Mouse (Mus musculus): Measurements from ENCODE around the gene Palm3.

Gene Palm3

DNA sequence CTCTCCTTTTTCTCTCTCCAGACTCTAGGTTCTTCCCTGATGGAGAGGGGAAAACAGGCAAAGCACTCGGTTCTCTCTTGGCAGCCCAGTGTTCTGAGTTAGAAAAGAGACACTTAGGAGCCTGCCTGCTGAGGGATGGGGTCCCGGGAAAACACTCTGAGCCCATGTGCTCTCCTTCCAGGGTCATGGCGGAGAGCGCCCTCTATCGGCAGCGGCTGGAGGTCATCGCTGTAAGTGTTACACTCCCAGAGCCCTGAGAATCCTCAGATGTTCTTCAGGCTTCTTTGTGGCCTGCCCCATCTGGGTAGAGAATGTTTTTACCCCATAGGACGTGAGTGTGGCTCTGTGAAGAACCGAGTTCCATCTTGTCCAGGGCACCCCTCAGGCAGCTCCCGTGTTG, 2.9 kb downstream of the Palm3 start:
- no peak for DNase-seq (ENCODE audit: low spot score)

DNA sequence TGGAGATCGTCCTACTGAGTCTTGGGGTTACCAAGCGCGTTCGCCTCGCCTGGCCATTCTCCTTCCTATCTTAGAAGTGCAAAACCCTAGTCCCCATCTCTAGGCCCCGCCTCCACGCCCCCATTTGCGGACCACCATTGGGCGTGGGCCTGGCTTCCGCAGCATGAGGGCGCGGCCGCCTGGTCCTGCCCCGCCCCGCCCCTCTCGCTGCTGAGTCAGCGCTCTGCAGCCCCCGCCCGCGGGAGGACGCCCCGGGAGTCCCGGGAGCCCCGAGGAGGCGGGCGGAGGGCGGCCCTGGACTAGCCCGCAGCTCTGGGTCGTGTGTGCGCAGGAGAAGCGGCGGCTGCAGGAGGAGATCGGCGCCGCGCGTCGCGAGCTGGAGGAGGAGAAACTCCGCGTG, 4.6 kb downstream of the Palm3 start:
- DNase-seq (ENCODE audit: low spot score) = peak; percentile 54

DNA sequence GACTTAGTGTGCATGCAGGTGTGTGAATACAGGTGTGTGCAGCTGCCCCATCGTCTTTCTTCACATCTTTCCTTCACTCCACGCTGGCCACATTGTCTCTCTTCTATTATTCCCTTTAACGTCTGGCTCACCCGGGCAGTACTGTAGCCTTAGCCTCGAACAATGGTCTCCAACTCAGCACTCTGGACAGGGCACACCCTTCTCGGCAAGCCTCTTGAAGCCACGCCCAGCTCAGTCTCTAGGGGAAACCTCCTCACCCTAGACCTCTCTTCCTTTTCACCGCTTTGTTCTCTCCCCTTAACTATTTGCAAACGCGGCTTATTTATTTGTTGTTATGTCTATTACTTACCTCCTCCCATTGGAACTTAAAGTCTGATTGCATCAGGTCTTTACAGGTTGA, 6.2 kb downstream of the Palm3 start:
- no peak for DNase-seq (ENCODE audit: low spot score)

DNA sequence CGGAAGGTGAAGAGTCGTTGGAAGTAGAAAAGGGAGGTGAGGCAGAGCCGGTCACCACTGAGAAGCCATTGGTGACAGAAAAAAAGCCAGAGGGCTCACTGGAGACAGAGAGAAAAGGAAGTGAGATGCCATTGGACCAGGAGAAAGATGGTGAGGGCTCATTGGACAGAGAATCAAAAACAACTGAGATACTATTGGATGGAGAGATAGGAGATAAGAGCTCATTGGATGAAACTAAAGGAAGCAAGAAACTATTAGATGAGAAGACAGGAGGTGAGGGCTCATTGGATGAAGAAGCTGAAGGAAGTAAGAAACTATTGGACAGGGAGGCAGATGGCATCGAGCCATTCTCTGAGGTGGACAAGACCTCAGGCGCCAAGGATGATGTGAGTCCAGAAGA, 8.0 kb downstream of the Palm3 start:
- no peak for DNase-seq (ENCODE audit: low spot score)

DNA sequence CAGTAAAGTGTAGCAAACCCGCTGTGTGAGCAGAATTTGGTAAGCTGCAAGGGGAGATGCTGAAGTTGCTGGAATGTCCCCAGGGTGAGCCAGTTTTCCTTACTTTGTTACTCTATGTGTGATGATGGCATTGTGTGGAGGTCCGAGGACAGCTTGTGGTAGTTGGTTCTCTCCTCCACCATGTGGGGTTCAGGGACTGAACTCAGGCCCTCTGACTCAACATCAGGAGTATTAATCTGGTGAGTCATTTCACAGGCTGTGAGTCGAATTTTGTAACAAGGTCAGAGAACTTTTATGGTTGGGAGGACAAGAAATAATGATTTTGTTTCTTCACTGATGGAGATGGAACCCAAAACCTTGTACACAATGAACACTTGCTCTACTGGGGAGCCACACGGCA, 11.5 kb downstream of the Palm3 start:
- no peak for DNase-seq (ENCODE audit: low spot score)

DNA sequence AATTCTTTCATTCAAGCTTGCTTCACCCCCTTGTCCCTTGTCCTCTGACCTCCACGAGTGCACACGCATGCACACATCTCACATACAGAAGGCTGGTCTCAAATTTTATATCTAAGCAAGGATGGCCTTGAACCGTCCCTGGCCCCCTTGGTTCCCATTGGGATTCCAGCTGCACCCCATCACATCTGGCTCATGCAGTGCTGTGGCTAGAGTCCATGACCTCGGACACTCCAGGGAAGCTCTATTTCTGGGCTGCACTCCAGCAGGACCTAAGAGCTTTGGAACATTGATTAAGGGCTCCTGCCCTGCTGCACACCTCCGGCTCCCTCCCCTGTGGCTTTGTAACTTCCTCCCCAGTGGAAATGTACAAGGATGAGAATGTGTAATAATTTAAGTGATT, 16.7 kb downstream of the Palm3 start:
- peak; percentile 54 for DNase-seq (ENCODE audit: low spot score)

DNA sequence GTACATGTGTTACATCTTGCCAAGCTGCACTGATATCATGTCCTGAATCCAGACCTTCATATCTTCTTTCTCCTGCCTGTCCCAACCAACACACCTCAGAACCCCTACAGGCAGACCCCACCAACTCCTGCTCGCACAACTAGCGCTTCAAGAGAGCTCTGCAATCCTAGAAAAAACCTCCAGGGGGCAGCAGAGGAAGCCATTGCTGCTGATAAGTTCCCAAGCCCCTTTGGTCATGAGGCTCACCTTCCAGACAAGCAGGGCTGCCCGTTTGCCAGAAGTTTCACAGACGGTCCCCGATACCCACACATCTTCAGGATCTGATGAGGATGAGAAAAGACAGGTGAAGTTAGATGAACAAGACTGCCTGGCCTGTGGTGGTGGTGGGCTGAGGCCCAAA, 17.8 kb downstream of the Palm3 start:
- DNase-seq (ENCODE audit: low spot score) = no peak

DNA sequence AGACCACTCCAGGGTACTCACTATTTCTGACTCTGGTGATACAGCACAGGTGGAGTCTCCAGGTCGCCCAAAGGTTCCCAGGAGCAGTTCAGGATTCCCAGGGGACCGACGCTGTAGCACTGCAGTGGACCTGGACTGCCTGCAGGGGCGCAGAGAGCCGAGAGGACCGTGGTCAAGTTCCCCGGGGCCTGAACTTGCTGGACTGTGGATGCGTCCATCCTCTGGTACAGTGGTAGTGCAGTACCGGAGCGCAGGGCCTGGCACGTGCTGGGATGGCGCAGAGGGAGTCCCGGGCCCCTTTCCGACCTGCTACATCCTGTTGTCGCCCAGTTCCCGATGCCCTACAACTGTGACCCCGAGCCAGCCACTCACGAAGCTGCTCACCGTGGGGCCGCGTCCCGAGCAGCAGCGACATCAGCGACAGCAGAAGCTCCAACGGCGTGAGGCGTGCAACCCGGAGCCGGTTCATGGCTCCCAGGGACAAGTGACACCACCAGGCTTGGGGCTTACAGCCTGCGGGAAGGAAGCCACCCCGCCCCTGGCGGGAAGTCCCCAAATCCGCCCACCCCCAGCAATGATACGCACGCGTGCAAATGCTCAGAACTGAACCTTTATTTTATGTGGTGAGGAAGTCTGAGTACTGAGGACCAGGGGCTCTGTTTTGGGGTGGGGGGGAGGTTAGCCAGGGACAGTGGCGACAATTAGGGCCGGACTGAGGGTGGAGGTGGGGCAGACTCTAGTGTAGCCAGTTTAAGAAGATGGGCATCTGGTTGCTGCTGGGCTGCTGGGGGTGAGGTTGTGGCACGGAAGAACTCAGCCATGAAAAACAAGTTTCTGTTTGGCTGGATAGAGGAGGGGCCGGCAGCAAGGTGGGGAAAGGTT, 21.0 kb downstream of the Palm3 start, which contains the start of gene Il27ra:
Il27ra (minus strand) TSS at position 524 of the 882 bp plus-strand sequence.
- no peak for DNase-seq (ENCODE audit: low spot score)

DNA sequence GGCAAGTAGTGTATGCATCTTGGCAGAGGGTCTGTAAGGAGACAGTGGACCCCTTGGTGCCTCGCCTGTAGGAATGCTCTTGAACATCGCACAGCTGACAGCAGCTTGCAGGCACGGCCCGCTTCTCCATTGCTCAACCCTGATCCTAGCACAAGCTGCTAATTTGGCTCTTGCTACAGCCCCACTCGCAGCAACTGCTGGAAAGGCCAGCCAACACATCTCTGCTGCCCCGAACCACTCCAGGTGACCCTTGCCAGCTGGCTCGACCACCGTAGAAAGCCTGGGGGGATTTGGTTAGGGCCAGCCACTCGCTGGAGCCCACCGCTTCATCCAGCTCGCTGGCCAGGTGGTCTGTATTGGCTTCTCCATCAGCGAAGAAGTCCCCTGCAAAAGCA, 21.7 kb downstream of the Palm3 start:
- DNase-seq (ENCODE audit: low spot score) = no peak

DNA sequence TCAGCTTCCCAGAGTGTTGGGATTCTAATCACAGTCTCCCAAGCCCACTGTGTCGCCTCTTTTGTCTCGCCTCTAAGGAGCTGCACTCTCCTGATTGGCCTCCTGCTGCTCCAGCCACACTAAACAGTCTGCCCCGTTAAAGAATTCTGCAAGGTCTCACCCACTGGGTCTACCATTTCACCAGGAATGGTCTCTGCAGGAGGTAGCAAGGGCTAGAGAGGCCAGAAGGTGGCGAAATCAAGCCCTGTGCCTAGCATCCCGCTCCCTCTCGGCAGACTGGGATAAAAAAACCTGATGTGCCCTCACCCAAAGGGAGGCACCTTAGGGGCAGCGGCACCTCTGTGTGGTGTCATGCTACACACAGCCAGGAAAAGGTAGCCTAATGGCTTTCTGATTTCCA, 22.8 kb downstream of the Palm3 start:
- DNase-seq (ENCODE audit: low spot score) = no peak

DNA sequence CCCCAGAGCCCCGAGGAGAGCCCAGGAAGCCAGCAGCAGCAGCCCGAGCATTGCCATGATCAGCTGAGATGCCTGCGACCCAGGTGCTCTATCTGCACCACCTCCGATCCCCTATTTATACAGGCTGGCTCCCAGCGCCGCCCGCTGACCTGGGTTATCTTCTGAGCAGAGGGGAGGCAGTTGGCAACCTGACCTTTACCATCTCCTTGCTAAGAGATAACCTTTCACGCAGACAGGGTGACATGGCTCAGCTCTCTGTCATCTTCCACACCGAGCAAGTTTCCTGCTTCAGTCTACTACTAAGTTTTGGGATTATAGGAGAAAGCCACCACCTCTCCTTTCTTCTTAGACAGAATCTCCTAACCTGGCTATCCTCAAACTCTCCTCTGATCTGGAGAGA, 23.6 kb downstream of the Palm3 start, which contains the start of gene Rln3:
Rln3 (minus strand) TSS at position 101 of the 400 bp plus-strand sequence.
- no peak for DNase-seq (ENCODE audit: low spot score)

DNA sequence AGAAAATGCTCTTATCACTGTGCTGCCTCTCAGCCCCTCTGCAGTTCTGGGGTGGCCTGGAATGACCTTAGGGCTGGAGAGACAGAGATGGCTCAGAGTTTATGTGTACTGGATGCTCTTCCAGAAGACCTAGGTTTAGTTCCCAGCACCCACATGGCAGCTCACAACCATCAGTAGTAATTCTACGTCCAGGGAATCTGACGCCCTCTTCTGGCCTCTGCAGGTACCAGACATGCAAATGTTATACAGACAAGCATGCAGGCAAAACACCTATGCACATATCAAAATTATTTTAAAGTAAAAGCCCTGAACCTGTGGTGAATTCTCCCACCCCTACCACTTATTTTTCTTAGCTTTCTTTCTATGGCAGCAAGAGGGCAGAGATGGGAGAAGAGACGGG, 25.2 kb downstream of the Palm3 start:
- DNase-seq (ENCODE audit: low spot score) = no peak

DNA sequence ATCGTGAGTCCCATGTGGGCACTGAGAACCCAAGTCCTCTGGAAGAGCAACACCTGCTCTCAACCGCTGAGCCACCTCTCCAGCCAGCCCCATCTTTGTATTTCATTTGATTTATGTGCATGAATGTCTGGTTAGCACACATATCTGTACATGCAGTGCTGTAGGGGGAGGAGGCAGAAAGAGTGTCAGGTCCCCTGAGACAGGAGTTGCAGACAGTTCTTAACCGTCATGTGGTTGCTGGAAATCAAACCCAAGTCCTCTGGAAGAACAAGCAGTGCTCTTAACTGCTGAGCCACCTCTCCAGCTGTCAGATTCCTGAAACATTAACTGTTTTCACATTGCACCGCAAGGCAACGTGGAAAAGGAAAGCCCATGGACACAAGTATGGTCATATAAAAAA, 26.9 kb downstream of the Palm3 start:
- DNase-seq (ENCODE audit: low spot score) = no peak

DNA sequence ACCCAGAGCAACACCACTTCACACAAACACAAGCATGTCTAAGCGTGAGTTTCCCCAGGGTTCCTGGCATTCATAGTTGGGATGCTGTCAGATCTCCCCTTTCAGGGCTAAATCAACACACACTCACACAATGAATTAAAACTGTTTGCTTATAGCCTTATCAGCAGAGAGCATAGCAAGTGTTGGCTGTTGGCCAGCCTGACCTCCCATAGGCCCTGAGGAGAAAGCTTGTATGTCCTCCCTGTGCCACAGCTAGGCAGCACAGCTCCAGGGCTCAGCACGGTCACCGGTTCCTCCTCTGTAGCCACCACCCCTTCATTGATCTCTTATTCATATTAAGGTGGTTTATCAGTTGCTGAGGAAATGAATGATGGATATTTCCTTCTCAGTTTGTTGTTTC, 31.5 kb downstream of the Palm3 start:
- no peak for DNase-seq (ENCODE audit: low spot score)

DNA sequence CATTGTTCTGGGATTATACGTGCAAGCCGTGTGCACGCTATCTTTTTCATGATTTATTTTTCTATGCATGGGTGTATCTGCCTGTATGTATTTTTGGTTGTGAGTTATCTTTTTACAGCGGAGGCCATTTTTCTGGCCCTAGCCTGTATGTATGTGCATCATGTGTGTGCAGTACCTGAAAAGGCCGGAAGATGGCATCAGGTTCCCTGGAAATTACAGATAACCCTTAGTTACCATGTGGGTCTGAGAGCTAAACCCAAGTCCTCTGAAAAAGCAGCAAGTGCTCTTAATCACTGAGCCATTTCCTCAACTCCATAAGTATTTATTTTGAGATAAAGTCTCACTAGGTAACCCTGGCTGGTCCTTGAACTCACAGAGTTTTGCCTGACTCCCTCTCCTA, 32.0 kb downstream of the Palm3 start:
- no peak for DNase-seq (ENCODE audit: low spot score)

DNA sequence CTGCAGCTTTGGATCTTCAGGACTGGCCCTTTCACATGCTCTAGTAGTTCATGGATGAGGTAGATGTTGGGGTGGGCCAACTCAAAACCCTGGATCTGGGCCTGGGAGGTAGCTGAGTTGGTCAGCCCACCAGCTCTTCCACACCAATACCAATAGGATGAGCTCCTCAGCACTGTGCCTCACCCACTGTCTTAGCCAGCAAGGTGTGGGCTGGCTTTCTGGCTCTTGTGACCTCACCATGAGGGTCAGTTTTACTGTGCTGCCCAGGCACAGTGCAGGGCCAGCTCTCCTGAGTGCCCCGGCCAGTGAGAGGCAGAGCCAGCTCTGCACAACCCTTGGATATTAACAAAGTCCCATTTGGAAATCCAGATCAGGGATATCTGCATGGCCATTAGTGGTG, 36.6 kb downstream of the Palm3 start:
- DNase-seq (ENCODE audit: low spot score) = no peak

DNA sequence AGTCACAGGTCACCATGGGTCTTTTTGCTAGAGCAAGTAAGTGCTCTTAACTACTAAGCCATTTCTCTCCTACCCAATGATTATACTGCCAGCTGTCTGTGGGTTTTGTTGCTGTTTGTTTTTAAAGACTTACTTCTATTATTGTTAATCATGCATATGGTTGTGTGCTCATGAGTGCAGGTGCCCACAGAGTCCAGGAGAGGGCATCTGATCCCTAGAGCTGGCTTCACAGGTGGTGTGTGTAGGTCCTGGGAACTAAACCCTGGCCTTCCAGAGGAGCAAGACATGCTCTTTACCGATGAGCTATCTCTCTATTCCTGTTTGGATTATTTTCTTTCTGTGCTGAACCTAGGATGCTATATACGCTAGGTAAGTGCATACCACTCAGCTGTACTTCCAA, 38.0 kb downstream of the Palm3 start:
- DNase-seq (ENCODE audit: low spot score) = no peak

DNA sequence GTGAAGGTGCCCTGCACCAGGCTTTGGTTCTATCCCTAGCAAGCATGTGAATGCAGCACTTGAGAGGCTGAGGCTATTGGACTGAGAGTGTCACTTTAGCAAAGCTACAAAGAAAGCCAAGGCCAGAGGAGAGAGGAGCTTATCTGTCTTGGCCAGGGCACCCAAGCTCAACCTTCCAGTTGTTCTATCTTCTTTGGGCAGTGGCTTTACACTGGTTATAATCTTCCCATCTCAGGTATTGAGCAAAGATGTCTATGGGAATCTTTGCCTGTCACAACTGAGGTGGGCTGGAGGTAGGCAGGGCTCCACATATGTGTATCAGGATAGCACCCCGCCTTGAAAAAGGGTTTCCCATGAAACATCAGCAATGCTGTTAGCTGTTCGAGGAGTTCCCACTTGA, 39.0 kb downstream of the Palm3 start:
- DNase-seq (ENCODE audit: low spot score) = no peak

DNA sequence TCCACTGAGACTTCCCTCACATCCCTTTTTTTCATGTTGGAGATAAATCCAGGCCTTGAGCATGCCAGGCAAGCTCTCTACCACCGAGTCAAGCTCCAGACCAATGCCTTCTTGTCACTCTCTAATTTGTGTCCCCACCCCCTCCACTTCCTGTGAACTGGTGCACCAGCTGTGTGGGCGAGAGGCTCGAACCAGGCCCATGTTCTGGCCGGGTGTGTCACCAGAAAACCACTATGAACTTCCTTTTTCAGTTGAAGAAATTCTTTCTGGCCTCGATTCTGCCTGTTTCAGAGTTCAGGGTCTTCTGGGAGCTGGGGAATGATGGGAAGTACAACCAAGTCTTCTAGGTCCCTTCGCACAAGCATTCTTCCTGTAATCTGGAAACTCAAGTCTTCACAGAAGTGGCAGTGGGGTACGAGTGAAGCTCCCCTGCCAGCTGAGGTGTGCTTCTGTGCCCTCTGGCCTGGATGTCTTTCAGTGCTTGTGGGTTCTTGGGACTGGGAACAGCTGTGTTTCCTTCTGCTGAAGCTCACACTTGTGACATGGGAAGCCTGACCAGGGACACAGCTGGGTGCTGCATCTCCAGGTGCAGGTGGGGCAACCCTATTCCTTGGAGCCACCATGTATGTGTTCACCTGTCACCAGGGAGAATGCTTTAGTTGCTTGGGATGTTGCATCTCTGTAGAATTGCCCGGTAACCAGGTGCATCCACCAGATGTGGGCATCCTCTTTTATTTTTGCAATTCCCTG, 42.8 kb downstream of the Palm3 start:
- no peak for DNase-seq (ENCODE audit: low spot score)

DNA sequence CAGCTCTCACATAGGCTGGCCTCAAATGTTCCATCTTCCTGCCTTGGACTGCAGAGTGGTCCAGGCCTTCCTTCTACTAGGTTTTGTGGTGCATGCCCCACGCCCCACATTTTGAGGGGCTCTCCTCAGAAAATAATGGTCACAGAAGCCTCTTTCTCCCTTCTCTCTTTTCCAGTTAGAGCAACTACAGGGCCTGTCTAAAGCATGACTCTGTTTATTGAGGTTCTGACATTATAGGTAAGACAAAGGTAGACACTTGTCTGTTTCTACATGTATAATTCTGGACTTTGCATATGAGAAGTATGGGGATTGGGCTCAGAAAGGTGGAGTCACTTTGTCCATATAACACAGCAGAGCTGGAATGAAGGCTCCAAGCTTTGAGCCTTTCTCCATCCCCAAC, 43.8 kb downstream of the Palm3 start, which contains the start of gene Gm10643:
Gm10643 (minus strand) TSS at position 101 of the 400 bp plus-strand sequence.
- DNase-seq (ENCODE audit: low spot score) = no peak

DNA sequence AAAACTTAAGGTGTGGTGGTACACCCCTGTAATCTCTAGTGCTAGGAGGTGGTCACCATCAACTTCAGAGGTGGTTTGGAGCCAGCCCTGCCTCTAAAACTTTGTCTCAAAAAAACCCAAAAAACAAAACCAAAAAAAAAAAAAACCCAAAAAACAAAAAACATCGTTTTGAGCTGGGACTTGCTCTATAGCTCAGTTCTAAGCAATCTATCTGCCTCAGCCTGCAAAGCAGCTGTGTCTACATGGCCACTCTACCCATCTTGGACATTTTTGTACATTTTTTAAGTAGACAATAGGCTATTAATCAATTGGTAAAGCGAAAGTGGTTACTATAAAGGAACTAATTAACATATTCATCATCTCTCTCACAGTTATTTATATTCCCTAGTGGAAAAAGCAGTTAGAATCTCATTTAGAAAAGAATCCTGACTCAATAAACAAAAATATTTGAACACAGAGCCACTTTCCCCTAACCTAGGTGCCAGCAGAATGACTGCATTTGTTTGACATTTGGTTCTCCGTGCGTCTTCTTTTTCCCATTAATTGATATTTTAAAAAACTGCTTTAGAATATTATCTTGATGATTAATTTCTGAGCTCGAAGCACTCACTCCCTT, 44.3 kb downstream of the Palm3 start:
- DNase-seq (ENCODE audit: low spot score) = no peak

DNA sequence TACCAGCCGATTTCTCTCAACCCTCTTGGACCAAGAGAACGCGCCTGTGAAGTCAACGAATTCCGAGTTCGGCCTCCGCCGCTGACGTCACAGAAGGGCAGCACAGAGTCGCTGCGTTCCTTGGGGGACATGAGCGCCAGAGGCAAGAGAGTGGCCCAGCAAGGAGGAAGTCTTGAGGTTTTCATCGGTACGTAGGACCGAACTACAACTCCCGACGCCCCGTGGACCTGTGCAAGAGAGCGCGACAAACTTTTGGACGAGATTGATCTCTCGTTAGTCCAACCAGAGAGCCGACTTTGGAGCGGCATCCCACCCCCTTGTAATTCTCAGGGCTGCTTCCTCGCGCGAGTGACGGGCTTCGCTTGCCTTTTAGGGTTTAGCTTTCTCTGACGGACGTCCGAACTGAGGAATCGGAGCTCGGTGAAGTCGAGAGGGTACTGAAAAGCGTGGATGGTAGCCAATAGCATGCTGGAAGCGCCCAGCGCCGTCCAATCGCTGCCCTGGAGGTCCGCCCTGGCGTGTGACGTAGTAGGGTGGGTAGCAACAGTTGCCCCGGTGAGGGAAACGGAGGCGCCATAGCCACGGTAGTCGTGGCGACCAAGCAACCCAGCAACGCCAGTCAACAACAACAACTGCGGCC, 45.1 kb downstream of the Palm3 start, which contains the start of gene Rfx1:
Rfx1 (plus strand) TSS at position 544 of the 640 bp plus-strand sequence.
- DNase-seq (ENCODE audit: low spot score) = peak; percentile 100
